Mouse (Mus musculus) CH12F3 (cell line): ENCODE data around the gene Tacstd2.
"Not testable (repeated sequence)": the region's sequence is repeated elsewhere in the genome, so short reads cannot be mapped to it uniquely, and the experiment has no call there.

Experiments used
- in situ Hi-C: fragments of 300-500 bp; cut with MboI; formaldehyde crosslinking; loops from 2 replicates; pipeline ENCODE4 v1.14.3; 2020; ENCODE audit warnings: low sequenced_read_pairs

The Tacstd2 gene

GRCm38 (mm10) chr6:67535777-67536054 lies at the start of gene Tacstd2:
Tacstd2 (minus strand) TSS chr6:67535796.
- in situ Hi-C loops, result no loop called here

DNA sequence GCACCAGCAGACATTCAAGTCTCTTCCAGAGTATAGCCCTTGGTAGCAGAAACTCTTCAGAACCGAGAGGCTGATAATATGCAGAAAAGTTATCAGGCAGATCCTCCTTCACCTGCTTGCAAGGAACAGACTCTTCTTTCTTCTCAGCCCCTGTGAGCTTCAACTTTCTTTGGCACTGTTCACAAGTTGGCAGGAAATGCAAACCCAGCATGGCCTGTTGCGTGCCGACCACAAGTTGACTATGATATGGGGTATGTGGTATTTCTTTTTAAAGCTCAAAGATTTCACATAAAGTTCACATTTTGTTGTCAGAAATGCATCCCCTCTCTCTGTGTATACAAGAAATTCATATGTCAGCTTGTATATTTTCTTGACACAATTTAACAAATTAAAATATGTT lies 30.7 kb upstream of the Tacstd2 start:
- in situ Hi-C loops, result no loop called here

DNA sequence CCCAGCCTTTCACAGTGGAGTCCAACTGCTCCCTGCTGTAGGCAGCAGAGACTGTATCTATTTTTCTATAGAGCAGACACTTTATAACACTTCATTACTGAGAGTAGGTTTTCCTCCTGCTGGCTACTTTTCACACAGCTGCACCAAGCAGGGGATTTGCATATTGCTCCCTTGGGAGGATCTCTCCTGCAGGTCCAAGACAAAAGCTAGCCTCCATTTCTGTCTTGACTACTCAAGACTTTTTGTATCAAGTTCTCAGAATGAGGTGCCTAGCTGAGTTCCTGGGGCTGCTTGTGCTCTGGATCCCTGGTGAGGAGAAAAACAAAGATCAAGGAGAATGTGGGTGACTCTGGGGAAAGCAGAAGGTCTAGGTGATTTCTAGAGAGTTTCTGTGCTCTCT lies 19.8 kb upstream of the Tacstd2 start:
- in situ Hi-C loops, result no loop called here

- in situ Hi-C loops, result no loop called here
Measured at GRCm38 (mm10) chr6:67549550-67549949, 14.0 kb upstream of the Tacstd2 start.

DNA sequence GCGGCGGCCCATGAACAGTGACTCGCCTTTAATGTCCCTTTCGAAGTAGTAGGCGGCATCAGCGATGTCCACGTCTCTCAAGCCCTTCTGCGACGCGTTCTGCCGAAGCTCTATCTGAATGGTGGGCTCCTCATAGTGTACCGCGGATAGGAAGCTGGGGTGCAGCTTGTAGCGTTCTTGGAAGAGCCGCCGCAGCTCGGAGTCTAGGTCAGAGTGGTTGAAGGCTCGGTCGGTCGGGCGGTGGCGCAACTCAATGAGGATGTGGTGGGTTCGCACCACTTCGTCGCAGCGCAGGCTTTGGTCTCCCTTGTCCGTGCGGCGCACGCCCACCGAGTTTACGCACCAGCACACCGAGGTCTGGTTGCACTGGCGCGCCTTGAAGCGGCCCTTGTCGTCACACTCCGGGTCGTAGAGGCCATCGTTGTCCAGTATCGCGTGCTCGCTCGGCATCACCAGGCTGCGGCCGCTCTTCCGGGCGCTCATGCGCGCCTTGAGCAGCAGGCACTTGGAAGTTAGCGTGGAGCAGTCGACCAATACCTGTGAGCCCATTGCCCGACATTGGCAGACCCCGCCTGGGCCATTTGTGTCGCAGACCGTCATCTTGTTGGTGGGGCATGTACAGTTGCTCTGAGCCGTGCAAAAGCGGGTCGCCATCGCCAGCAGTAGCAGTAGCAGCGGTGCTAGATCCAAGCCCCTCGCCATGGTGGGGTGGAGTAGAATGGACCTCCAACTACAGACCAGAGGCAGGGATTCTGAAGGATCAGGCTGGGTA lies 405 bp downstream of the Tacstd2 start:
- in situ Hi-C loops, result no loop called here

- in situ Hi-C loops, result no loop called here
Measured at GRCm38 (mm10) chr6:67534191-67535004, 1.2 kb downstream of the Tacstd2 start.

DNA sequence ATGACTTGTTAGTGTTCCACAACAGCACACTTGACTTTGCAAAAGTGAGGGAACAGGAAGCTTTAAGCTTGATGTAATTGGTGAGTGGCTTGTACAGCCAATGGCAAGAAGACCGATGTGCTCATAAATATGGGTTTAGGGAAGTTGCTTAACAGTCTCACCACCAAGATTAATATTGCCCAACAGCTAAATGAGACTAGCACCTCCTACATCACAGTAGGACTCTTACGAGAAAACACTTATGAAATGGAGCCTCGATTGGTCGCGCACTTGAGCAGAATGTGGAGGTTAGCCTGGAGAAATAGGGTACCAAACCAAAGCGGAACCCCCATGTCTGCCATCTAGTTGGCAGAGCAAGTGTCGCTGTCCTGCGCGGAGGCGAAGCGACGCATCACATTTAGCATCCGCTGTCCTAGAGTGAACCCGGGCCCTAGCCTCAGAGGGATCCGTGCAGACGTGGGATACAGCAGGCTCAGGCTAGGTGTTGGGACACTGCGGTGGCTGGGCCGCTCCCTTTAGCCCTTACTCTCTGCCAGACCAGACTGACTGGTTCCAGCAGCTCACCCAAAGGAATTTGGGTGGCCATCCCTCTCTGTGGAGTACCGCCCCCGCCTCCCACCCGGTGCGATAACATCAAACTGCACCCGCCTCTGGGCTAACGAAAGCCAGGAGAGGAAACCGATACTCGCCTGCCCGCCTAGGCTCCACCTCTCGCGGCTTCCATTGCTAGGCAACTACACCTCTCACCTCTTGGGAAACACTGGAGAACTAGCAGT lies 2.7 kb downstream of the Tacstd2 start:
- in situ Hi-C loops, result no loop called here

DNA sequence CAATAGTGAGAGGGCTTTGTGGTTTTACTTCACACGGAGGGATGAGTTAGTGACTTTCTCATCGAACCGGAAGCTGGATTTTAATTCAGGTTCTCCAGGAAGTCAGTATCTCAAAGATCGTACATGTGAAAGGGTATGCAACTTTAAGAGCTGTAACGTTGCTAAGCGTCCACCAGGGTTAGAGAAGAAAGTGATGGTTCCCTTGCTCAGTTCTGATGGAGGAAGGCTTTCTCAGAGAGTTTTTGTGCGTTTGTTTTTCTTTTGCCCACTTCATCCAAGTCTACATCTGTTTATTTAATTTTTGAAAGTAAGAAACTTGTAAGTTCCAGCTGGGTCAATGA lies 3.8 kb downstream of the Tacstd2 start:
- in situ Hi-C loops, result no loop called here

- in situ Hi-C loops, result no loop called here
Measured at GRCm38 (mm10) chr6:67530992-67531821, 4.4 kb downstream of the Tacstd2 start.

GRCm38 (mm10) chr6:67526356-67526755 lies 9.2 kb downstream of the Tacstd2 start:
- in situ Hi-C loops, result no loop called here

DNA sequence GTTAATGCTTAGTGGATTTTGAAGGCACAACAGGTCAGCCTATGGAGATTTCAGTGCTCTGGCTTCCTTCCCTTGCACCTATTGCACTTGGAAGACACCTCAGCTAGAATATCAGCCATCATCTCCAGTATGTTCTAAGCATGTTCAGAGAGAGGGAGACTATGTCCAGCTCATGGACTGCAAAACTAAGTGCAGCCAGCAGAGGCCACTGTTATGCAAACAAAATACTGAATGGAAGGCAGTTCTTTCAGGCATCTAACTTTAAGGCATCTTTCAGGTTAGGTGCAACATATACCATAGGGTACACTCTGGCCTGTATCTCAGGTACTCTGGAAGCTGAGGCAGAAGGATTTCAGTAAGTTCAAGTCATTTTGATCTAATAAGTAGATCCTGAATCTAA lies 24.8 kb downstream of the Tacstd2 start:
- in situ Hi-C loops, result no loop called here

- in situ Hi-C loops, result not testable (repeated sequence)
Measured at GRCm38 (mm10) chr6:67501938-67502337, 33.7 kb downstream of the Tacstd2 start.

GRCm38 (mm10) chr6:67491755-67492154 lies 43.8 kb downstream of the Tacstd2 start, which contains the start of gene Il23r:
Il23r (minus strand) TSS chr6:67491855.
- in situ Hi-C loops, result no loop called here
